Mouse (Mus musculus) frontal cortex, postnatal 14 days (tissue): ENCODE measurements at regions not wholly inside any gene's neighbourhood (a gene's known extent, or its start where the extent isn't known, plus 50 kb on each side); places are given as distances from the start of the nearest gene placed in this dataset.

Experiments
- DNase-seq, 2 experiments: peaks; one replicate each; pipeline ENCODE4 v3.0.0; 2022; ENCODE audit warnings: low spot score in 2 of 2

- DNase-seq: peak in 1 of 2 experiments; percentile 63
Measured at GRCm38 (mm10) chr2:30676833-30677459, 82.1 kb downstream of the Cstad start.

- no peak for DNase-seq
Measured at GRCm38 (mm10) chr2:30676450-30676832, 81.6 kb downstream of the Cstad start.

- no peak for DNase-seq
Measured at GRCm38 (mm10) chr2:30675839-30676238, 81.0 kb downstream of the Cstad start.

GRCm38 (mm10) chr2:30670836-30671586 lies 76.2 kb downstream of the Cstad start:
- no peak for DNase-seq

- DNase-seq: no peak
Measured at GRCm38 (mm10) chr2:30667468-30667867, 72.6 kb downstream of the Cstad start.

GRCm38 (mm10) chr2:30661147-30661546 lies 66.3 kb downstream of the Cstad start:
- DNase-seq: no peak

GRCm38 (mm10) chr2:30660613-30660991 lies 65.8 kb downstream of the Cstad start:
- DNase-seq: no peak

GRCm38 (mm10) chr2:30659836-30660612 lies 65.2 kb downstream of the Cstad start:
- no peak for DNase-seq

GRCm38 (mm10) chr2:30658844-30659555 lies 64.2 kb downstream of the Cstad start:
- DNase-seq: peak in 1 of 2 experiments; percentile 56
